Mouse (Mus musculus): ENCODE data around the gene Nos1ap.

The Nos1ap gene

DNA sequence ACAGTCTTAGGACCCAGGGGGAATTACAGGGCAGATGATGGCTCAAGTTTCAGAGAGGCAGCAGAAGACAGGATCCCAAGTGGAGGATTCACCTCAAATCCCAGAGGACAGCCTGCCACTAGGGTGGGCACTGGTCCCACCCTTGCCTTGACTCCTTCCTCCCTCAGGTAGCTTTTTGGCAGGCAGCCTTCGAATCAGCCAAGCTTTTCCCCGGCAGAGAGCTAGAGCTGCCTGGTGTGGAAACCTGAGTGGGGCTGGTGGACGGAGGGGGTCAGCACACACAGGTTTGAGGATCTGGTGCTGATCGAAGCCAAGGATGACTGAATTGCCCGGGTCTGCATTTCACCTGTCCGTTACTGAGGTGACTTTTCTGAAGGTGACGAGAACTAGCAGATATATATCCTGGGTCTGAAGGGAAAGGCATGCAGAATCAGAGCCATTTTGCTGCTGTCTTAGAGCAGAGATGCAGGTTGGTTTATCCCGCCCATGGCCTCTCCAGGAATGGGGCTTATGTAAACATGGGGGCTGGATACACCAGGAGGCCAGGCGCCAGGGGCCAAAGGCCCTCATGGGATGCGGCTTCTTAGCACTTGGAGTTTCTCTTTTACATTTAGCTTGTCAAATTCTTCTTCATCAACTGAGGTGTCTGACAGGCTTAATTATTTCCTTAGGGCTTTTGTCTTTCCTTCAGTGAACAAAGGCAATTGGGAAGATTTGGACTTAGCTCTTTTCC, 229.3 kb downstream of the Nos1ap start:
- DNase-seq (ENCODE audit: low spot score): peak; percentile 51

DNA sequence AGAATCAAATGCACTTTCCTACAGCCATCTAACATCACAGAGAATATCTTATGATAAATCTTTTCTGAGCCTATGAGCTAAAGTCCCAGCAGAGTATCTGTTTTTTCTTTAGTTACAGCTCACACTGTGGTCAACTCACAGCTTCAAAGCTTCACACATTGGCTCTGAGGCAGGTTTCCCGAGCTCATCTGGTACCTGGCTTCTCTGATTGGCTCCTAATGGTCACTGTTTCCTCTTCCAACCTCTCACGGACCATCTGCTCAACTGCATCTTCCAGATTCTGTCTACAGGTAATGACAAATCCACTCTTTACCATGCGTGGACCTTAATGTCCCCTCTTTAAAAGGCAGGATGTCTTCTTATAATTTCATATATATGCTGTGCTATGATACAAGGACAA, 236.3 kb downstream of the Nos1ap start:
- no peak for DNase-seq (ENCODE audit: low spot score)

DNA sequence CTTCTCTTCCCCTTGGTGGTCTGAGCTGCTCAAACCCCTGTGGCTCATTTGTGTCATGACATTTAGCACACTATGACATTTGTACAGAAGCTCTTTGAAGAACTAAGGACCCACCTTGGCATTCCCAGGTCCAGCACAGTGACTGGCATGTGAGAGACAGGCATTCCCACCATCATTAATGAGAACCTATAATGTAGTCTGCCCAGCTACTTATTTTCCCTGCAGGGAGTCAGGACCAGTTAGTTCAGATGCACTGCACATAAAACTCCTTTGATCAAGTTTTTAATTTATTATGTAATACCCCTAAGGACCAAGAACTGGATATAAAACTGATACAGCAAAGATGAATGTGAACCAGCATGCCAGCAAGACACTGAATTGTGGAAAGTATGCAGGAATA, 238.6 kb downstream of the Nos1ap start:
- no peak for DNase-seq (ENCODE audit: low spot score)

DNA sequence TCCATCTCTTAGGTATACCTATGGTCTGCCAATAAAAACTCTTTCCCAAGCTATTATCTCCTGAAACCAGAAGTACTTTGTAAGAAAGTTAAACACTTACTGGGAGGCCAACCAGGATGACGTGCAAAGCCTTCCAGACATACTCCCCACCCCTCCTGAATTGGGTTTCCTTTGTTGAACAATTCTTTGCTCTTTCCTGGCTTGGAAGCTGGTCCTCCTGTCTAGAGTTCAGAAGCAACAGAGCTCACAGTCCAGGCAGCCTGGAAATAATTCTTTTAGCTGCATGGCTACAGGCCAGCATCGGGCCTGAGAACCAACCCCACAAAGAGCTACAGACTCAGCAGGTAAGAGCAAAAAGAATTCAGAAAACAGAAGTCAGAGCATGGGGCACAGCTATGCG, 243.4 kb downstream of the Nos1ap start:
- no peak for DNase-seq (ENCODE audit: low spot score)

DNA sequence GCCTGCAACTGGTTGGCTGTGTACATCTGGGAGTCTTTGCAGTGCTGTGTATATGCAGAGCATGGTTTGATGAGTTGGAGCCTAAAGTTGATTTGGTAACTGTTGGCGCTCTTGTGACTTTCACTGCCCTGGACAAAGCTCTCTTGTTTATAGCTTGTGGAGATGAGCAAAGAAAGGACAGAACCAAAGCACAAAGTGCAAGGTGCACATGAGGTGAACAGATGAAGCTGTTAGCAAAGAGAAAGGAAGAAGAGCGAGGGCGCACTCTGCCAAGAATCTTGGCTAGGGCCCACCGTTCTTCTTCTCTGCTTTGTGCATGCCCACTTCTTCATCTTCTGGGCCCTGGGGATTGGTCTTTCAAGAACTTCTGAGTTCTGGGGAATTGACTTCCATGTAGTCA, 245.8 kb downstream of the Nos1ap start:
- DNase-seq (ENCODE audit: low spot score): no peak

- DNase-seq (ENCODE audit: low spot score): no peak
Measured at GRCm38 (mm10) chr1:170343081-170343480, 246.6 kb downstream of the Nos1ap start.

DNA sequence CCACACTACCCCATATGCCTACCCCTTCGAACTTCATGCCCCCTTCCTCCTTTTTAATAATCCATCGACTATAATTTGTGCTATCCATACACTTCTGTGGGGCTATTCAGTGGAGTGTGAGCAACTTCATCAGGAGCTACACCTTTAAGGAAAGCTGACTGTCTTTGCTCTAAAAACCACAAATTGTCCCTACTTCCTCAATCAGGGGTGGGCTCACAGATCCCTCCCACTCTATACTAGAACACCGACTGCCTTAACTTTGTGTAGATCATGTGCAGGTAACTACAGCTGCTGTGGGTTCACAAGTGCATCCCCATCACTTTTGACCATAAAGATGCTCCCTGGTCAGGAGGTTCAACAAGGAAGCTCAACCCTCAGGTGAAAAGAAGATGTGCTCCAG, 249.7 kb downstream of the Nos1ap start:
- no peak for DNase-seq (ENCODE audit: low spot score)

GRCm38 (mm10) chr1:170332775-170333174, 256.9 kb downstream of the Nos1ap start:
- DNase-seq (ENCODE audit: low spot score): no peak

DNA sequence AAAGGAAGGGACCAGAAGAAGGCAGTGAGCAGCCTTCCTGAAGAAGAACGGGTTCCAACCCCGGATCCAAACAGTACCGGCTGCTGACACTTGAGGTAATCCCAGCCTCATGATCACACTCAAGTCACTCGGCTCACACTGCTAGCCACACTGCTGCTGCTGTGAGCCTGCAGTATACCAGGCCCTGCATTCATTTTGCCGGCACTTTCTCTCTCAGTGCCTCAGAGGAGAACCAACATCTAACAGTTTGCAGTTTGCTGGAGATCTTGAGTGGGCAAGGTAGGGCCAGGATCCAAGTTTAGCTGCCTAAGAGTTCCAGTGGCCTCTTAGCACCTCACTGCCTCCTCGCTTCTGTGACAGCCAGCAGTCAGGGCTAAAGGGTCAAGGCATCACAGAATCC, 257.7 kb downstream of the Nos1ap start:
- DNase-seq (ENCODE audit: low spot score): no peak

- no peak for DNase-seq (ENCODE audit: low spot score)
Measured at GRCm38 (mm10) chr1:170325277-170325676, 264.4 kb downstream of the Nos1ap start.

DNA sequence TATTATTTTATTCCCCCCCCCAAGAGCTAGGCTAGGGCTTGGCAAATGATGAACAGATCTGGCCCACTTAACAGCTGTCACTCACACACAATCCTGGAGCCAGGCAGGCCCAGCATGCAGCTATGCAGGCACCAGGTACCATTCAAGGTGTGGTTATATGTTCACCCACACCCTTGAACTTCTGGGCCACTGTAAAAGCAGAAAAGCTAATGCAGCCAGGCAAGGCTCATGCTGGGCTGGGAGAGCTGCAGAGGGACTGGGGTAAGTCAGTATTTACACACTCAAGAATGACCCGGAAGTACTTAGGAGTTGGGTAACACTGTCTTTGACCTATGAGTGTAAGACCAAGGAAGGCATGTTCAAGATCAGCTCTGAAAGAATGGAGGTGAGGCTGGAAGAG, 265.3 kb downstream of the Nos1ap start:
- no peak for DNase-seq (ENCODE audit: low spot score)

GRCm38 (mm10) chr1:170323001-170323400, 266.7 kb downstream of the Nos1ap start:
- DNase-seq (ENCODE audit: low spot score): no peak

DNA sequence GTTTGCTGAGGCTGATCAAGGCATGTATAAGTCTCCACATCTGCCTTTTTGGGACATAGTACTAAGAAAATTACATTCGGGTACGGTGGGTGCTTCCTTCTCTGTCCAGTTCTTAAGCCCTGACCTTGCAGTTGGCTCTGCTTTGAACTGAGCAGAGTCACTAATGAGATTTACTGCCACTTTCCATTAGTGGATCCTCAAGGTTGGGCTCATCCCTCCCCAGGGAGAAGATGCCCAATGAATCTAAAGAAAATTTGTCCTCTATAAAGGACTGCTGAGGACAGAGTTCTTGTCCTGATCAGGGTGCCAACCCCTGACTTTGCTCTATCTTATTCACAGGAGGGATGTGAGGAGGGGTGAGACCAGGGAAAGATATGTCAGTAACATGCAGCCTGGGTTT, 267.6 kb downstream of the Nos1ap start:
- DNase-seq (ENCODE audit: low spot score): no peak

DNA sequence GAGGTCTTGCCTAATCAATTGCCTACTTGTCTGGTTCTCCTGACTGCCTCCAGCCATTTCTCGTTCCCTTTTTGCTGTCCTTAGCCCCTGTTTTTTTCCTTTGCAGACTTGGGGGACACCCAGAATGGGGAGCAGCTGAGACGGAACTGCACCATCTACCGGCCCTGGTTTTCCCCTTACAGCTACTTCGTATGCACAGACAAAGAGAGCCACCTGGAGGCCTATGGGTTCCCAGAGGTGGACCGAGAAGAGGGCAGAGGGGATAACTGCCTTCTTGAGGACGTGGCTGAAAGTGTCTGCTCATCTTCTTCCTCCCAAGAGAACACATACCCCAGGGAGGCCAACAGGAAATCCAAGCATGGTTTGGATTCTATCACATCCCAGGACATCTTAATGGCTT, 278.2 kb downstream of the Nos1ap start:
- DNase-seq (ENCODE audit: low spot score): no peak

- no peak for DNase-seq (ENCODE audit: low spot score)
Measured at GRCm38 (mm10) chr1:170308503-170308902, 281.2 kb downstream of the Nos1ap start, which contains the start of gene Spata46. Gene Spata46 (plus strand): TSS chr1:170308803.

DNA sequence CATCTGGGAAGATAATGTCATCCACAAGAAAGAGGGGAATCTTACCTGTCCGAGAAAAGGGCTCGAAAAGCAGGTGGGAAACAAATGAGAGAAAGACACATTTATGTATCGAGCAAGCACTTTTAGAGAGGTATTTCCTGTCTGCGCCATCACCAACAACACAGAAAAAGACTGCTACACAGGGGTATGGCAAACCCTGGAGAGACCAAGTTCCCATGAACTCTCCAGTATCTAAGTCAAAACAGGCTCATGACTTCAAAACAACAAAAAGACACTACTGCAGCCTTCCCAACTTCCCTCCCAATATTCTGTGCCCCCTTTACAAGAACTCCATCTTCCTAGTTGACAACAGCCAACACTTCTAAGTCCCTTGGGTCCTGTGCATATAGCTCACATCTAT, 283.4 kb downstream of the Nos1ap start, which contains the start of gene Gm7694:
Gene Gm7694 (minus strand): TSS at position 101 of the 400 bp plus-strand sequence.
- DNase-seq (ENCODE audit: low spot score): no peak

DNA sequence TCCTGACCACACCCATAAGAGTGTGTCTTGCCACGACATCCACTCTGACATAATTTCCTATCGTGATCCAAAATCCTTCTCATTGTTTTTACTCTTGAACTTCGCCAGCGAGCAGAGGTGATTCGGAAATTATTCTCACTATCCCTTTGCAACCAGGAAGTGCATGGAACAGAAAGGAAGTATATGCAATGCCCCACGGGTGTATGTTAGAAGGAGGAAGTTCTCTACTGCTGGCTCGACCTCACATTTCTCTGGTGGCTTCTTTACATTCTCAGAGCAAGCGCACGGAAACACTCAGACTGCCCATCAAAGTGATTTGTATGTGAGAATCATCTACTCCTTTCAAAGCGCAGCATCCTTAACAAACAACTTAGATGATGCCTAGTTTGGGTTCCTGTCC, 284.7 kb downstream of the Nos1ap start:
- DNase-seq (ENCODE audit: low spot score): no peak

GRCm38 (mm10) chr1:170303103-170303502, 286.6 kb downstream of the Nos1ap start:
- DNase-seq (ENCODE audit: low spot score): no peak

GRCm38 (mm10) chr1:170302456-170302855, 287.2 kb downstream of the Nos1ap start:
- no peak for DNase-seq (ENCODE audit: low spot score)

DNA sequence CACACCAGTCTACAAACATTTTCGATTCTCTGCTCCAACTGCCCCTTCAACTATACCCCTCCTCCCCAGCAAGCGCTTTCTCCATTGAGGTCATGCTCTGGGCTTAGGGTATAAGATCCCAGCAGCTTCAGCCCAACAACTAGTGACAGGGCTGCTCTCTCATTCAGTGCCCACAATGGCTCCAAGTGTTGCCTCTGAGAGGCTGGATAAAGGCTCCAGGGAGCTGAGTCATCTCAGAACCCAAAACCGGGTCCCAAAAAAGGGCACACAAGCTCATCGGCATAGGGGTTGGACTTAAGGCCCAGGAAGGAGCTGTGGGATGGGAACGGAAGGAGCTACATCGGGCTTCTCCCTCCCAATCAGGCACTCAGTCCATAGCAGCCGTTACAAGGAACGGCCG, 288.0 kb downstream of the Nos1ap start:
- DNase-seq (ENCODE audit: low spot score): no peak

DNA sequence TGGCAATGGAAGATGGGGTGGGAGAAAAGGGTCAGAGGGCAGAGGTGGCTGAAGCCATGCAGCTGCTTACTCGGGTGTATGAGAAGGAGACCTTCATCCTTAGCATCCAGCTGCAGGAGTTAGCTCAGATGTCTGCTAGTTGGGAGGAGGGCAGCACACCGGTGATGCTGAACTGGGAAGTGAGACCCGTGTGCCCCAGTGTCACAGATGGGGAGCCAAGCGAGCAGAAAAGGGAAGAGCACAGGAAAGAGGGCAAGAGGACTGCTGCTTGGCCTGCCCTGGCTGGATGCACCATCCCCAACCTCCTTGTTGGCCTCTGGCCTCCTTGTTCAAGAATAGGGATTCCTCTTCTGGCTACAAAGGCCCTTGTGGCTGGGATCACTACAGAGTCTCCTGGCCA, 290.2 kb downstream of the Nos1ap start:
- DNase-seq (ENCODE audit: low spot score): no peak

DNA sequence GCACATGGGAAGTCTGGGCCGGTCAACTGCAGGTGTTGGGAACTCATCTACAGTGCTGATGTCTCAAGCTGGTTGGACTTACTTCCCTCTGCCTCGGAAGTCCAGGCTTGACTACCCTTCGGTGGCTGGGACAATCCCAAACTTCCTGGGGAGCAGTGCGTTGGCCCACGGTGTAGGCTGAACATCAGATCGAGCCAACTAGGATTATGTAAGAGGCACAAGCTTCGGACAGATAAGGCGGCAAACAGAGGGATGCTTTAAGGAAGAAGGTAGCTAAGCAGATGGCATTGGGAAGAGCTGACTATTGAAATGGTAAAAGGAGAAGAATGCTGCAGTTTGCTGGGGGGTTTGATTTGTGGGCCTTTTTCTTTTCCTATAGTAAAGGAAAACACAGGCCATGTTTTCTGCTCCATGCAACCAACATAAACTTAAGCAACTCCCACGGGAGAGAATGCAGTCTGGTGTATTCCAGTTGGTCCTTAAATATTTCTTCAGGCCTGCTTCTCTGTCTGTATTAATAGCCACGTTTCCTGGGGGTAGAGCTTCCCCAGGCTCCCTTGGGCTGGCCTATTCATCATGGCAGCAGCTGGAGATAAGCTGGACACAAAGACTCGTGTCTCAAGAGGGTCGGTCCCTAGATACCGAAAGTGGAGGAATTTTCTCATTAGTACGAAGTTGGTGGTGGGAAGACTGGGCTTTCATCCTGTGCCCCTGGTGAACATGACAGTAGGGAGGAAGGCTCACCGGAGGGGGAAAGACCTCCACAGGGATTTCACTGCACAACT, 294.7 kb downstream of the Nos1ap start:
- no peak for DNase-seq (ENCODE audit: low spot score)

- DNase-seq (ENCODE audit: low spot score): no peak
Measured at GRCm38 (mm10) chr1:170293257-170293656, 296.4 kb downstream of the Nos1ap start.
